Mouse (Mus musculus) layer of hippocampus, adult 9-10 months (tissue): ENCODE results near the gene Dcbld1.
"Not testable (repeated sequence)": the region's sequence is repeated elsewhere in the genome, so short reads cannot be mapped to it uniquely, and the experiment has no call there.

ENCODE experiments used
- DNase-seq: peaks from one replicate; pipeline ENCODE4 v3.0.0; 2022; ENCODE audit warnings: low spot score

The Dcbld1 gene

DNA sequence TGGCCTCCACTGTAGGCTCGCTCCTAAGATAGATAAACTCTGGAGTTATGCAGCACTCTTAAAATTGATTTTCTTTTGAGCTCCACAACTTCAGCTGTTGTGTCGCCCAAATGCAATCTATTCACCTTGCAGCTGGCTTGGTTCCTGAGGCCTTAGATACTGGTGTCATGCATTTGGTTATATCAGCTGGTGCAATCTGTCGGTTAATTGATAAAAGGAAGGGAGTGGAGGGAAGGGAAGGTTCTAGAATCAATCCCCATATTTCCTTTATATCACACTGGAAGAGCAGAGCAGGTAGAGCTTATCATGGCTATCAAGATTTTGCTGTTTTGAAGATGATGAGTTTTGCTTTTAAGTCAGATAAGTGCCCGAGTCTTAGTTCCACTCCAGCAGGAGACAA lies 26.8 kb downstream of the Dcbld1 start:
- DNase-seq, result no peak

DNA sequence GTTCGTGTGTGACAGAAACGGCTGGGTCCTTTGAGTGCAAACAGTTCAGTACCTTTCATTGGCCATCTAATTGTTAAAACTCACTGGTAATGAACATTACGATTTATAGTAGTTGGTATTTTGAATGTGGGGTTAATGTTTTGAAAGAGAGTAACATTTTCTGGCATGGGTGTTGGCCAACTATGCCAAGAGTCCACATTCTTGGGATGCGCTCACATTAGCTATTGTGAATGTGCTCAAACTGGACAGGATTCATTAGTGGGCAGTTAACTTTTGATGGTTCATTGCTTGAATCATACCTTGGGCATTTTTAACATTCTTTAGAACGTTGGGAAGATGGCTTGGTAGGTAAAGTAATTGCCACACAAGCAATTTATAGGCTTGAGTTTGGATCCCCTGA lies 30.7 kb downstream of the Dcbld1 start:
- no peak for DNase-seq

GRCm38 (mm10) chr10:52268879-52269278 lies 35.5 kb downstream of the Dcbld1 start:
- no peak for DNase-seq

GRCm38 (mm10) chr10:52271385-52271784 lies 38.0 kb downstream of the Dcbld1 start:
- DNase-seq, result no peak

DNA sequence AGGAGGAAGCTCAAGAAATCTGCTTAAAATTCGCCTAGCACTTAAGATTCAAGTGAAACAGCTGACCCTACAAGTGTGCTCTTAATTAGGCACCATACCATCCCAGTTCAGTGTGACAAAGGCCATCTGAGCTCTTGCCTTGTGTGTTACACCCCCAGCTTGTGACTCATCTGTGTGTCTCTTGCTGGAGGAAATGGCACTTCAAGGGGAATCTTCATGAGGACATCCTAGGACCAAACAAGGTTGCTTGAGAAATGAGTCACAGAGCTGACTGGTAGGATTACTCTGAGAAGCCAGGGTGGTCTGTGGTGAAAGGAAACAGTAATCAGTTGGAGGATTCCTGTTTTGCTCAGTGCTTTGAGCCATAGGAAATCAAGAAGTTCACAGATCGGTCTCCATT lies 39.6 kb downstream of the Dcbld1 start:
- DNase-seq, result no peak

- no peak for DNase-seq
Measured at GRCm38 (mm10) chr10:52274001-52274909, 40.8 kb downstream of the Dcbld1 start.

- no peak for DNase-seq
Measured at GRCm38 (mm10) chr10:52274910-52275604, 41.6 kb downstream of the Dcbld1 start.

GRCm38 (mm10) chr10:52276579-52276978 lies 43.2 kb downstream of the Dcbld1 start:
- DNase-seq, result no peak

GRCm38 (mm10) chr10:52277564-52277963 lies 44.1 kb downstream of the Dcbld1 start:
- DNase-seq, result not testable (repeated sequence)

- DNase-seq, result no peak
Measured at GRCm38 (mm10) chr10:52278011-52278434, 44.6 kb downstream of the Dcbld1 start.

DNA sequence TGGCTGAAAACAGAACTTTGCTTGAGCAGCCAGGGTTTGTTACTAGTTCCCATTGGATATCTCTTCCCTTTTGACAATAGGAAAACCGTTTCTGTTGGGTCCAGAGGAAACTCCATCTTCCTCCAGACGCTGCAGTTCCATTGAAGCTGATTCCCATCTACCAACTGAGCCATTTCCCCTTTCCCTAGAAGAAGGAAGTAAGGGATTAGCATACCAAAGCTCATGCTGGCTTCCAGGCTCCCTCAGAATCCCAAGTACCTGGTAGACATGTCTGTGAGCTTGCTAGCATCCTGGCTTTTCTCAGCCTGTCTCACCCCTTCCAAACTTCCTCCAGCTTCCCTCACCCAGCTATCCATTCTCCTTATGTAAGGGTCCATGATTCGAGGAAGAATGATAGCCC lies 45.4 kb downstream of the Dcbld1 start:
- no peak for DNase-seq

GRCm38 (mm10) chr10:52279876-52280275 lies 46.5 kb downstream of the Dcbld1 start:
- DNase-seq, result no peak

DNA sequence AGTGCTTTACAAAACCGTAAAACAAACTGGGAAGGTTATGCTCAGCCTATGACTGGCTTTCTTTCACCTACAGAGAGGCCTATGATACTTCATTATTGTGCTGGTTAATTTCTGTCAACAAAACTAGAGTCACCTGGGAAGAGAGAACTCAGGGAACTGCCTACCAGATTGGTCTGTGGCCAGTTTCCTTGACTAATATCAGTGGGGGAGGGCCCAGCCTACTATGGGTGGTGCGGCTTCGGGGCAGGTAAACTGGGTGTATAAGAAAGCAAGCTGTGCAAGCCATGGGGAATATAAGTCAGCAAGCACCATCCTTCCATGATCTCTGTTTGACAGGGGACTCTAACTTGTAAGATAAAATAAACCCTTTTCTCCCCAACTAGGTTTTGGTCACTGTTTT lies 47.2 kb downstream of the Dcbld1 start:
- no peak for DNase-seq

GRCm38 (mm10) chr10:52281337-52281736 lies 47.9 kb downstream of the Dcbld1 start:
- DNase-seq, result no peak

DNA sequence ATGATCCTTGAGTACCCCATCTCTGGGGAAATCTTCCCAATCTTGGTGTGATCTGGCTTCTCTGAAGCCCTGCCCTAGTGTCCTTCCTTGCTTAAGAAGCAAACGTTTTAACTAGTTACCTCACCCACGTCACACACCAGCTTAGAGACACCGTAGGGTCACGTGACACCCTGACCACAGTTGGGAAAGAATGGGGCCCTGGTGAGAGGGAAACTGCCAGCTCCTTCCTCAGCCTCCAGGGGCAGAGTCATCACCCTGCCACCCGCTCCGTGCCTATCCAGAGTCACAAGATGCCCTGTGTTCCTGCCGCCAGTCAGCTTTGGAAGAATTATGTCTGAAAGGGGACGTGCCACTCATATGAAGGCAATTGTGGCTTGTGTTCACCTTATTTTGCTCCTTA lies 51.2 kb downstream of the Dcbld1 start:
- no peak for DNase-seq

DNA sequence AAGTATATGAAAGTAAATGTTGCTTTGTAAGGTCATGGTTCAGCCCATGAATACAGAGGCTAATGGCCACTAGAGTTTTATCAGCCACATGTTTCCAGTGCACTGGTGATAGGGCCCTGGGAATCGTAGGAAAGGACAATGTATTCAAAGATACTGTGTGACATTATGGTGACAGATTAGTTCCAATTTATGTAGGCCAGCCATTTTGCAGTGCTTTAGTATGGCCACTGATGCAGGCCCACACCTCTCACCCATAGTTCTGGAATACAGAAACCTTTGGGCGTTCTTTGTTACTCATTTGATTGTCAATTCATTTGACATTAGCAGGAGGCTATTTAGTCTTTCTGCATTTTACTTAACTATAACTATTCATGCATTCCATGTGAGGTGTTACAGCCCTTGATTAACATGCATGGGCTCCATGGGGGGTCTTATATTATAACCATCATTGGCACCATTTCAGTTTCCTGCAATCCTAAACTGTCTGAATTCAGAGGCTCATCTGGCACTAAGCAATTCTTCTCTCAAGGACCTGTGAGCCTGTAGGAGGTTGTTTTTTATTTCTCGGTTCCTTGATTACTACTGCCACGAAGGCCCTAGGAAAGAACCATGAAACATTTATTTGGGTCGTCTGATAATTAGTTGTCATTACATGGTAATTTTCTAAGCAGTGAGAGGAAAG lies 54.6 kb downstream of the Dcbld1 start:
- DNase-seq, result no peak

DNA sequence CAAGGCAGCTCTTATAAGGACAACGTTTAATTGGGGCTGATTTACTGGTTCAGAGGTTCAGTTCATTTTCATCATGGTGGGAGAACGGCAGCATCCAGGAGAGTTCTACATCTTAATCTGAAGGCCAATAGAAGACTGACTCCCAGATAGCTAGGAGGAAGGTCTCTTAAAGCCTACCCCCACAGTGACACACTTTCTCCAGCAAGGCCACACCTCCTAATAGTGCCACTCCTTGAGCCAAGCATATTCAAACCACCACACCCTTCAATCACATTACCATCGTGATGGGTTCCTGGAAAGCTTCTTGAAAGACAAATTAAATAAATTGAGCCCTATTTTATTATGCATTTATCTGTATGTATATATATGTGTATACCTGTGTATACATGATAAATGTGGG lies 55.8 kb downstream of the Dcbld1 start:
- DNase-seq, result no peak

GRCm38 (mm10) chr10:52292391-52292790 lies 59.0 kb downstream of the Dcbld1 start:
- DNase-seq, result not testable (repeated sequence)

GRCm38 (mm10) chr10:52293921-52294577 lies 60.6 kb downstream of the Dcbld1 start:
- DNase-seq, result no peak

GRCm38 (mm10) chr10:52295934-52296333 lies 62.5 kb downstream of the Dcbld1 start:
- DNase-seq, result no peak

- DNase-seq, result not testable (repeated sequence)
Measured at GRCm38 (mm10) chr10:52298568-52298967, 65.1 kb downstream of the Dcbld1 start.

DNA sequence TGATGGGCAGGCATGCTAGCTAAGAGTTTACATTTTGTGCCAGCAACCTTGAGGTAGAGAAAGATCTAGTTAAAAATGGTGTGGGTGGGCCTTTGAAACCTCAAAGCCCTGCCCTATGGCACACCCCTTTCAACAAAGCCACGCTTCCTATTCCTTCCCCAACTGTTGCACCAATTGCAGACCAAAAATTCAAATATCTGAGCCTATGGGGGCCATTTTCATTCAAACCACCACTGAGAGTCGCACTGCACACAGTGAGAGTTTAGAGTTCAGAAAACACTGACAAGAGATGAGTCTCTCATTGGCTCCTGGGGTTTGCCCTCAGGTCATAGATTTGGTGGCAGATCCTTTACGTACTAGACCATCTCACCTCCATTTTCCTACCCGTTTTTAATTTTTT lies 68.3 kb downstream of the Dcbld1 start:
- no peak for DNase-seq
